Mouse (Mus musculus): ENCODE results near the gene Dlgap4.

GRCm38 (mm10) chr2:156756937-156757336, 143.4 kb downstream of the Dlgap4 start:
- TF ChIP-seq POLR2A (IDR thresholded peaks at IDR 0.05; ENCODE audit: low read depth, low read length) = no peak
- TF ChIP-seq CTCF (IDR thresholded peaks at IDR 0.05; ENCODE audit: extremely low read depth, insufficient read length, insufficient replicate concordance, low read depth, low read length) = no peak

Data from small intestine, adult 2 months (tissue).